Mouse (Mus musculus): Measurements from ENCODE around the gene Cdc45. TPM values are rescaled to one million over a fixed set of nuclear protein-coding genes. Genes with fewer than 3 reads are reported as not detected.

Cdc45 gene
- polyA plus RNA-seq, 1 experiment from 2014 or later, result 48.7 TPM

- Histone ChIP-seq H3K36me3 (ENCODE audit: control insufficient read depth, insufficient read depth, low read length) (0 out of 2 replicates have a peak, but pooled peaks cover under 1% of the 10 kb centered on the region), H3K4me3 (ENCODE audit: low read length) (peak overlapping the region; percentile 57), H3K9ac (ENCODE audit: low read length) (peak overlapping the region; percentile 70), H3K27ac (ENCODE audit: low read length) (peak overlapping the region; percentile 50; the same call in 1 of the 2 replicates), H3K9me3 (ENCODE audit: control insufficient read depth, low read length) (no peaks in the 10 kb centered on the region), H3K4me1 (replicated peaks; ENCODE audit: control insufficient read depth, insufficient read depth, low read length) (0 out of 2 replicates have a peak, but pooled peaks cover 2% of the 10 kb centered on the region), H3K27me3 (ENCODE audit: control insufficient read depth, insufficient read depth, low read depth, low read length) (peaks cover 39% of the 10 kb centered on the region), H3K4me2 (ENCODE audit: low read depth, low read length) (peak overlapping the region; percentile 70)
- WGBS, result 2% methylated on average over 80 of the region's 80 CpGs
- peak; percentile 46 for ATAC-seq (ENCODE audit: low read depth)
Measured at GRCm38 (mm10) chr16:18777101-18778080, 34.4 kb downstream of the Cdc45 start.

GRCm38 (mm10) chr16:18776556-18777100 lies 35.2 kb downstream of the Cdc45 start, which contains the start of gene Cldn5:
TSS of gene Cldn5 (plus strand) at chr16:18776847.
- H3K36me3 ChIP-seq (ENCODE audit: control insufficient read depth, insufficient read depth, low read length), result no peaks in the 10 kb centered on the region
- 6% methylated on average over 19 of the region's 19 CpGs for WGBS
- ATAC-seq (ENCODE audit: low read depth), result peak; percentile 74
- peak within 1 kb of the TSS; percentile 70 for H3K9ac ChIP-seq (ENCODE audit: low read length)
- H3K27me3 ChIP-seq (ENCODE audit: control insufficient read depth, insufficient read depth, low read depth, low read length), result peaks cover 39% of the 10 kb centered on the region
- no peaks in the 10 kb centered on the region for H3K9me3 ChIP-seq (ENCODE audit: control insufficient read depth, low read length)
- peak within 1 kb of the TSS; percentile 70 for H3K4me2 ChIP-seq (ENCODE audit: low read depth, low read length)
- peak within 1 kb of the TSS; percentile 57 for H3K4me3 ChIP-seq (ENCODE audit: low read length)
- 0 out of 2 replicates have a peak, but pooled peaks cover 2% of the 10 kb centered on the region for H3K4me1 ChIP-seq (replicated peaks; ENCODE audit: control insufficient read depth, insufficient read depth, low read length)
- peak within 1 kb of the TSS; percentile 81 for H3K27ac ChIP-seq (ENCODE audit: low read length)

GRCm38 (mm10) chr16:18775621-18776555 lies 35.9 kb downstream of the Cdc45 start:
- peak overlapping the region; percentile 53 for H3K4me2 ChIP-seq (ENCODE audit: low read depth, low read length)
- peak overlapping the region; percentile 35 for H3K4me3 ChIP-seq (ENCODE audit: low read length)
- ATAC-seq (ENCODE audit: low read depth), result peak; percentile 61
- 39% methylated on average over 18 of the region's 18 CpGs for WGBS
- peaks cover 39% of the 10 kb centered on the region for H3K27me3 ChIP-seq (ENCODE audit: control insufficient read depth, insufficient read depth, low read depth, low read length)
- no peaks in the 10 kb centered on the region for H3K36me3 ChIP-seq (ENCODE audit: control insufficient read depth, insufficient read depth, low read length)
- peak overlapping the region; percentile 44 for H3K9ac ChIP-seq (ENCODE audit: low read length)
- 0 out of 2 replicates have a peak, but pooled peaks cover 2% of the 10 kb centered on the region for H3K4me1 ChIP-seq (replicated peaks; ENCODE audit: control insufficient read depth, insufficient read depth, low read length)
- H3K9me3 ChIP-seq (ENCODE audit: control insufficient read depth, low read length), result no peaks in the 10 kb centered on the region
- H3K27ac ChIP-seq (ENCODE audit: low read length), result peak overlapping the region; percentile 81

- H3K9ac ChIP-seq (ENCODE audit: low read length), result no peak overlapping the region
- H3K4me3 ChIP-seq (ENCODE audit: low read length), result no peak overlapping the region
- H3K4me2 ChIP-seq (ENCODE audit: low read depth, low read length), result no peak overlapping the region
- H3K27ac ChIP-seq (ENCODE audit: low read length), result peak overlapping the region; percentile 30
- 19% methylated on average over 2 of the region's 2 CpGs for WGBS
- ATAC-seq (ENCODE audit: low read depth), result 0 out of 2 replicates have a peak, but pooled peaks have one; percentile 18
- peaks cover 39% of the 10 kb centered on the region for H3K27me3 ChIP-seq (ENCODE audit: control insufficient read depth, insufficient read depth, low read depth, low read length)
- no peaks in the 10 kb centered on the region for H3K9me3 ChIP-seq (ENCODE audit: control insufficient read depth, low read length)
- no peaks in the 10 kb centered on the region for H3K36me3 ChIP-seq (ENCODE audit: control insufficient read depth, insufficient read depth, low read length)
- 0 out of 2 replicates have a peak, but pooled peaks cover 2% of the 10 kb centered on the region for H3K4me1 ChIP-seq (replicated peaks; ENCODE audit: control insufficient read depth, insufficient read depth, low read length)
Measured at GRCm38 (mm10) chr16:18773936-18774335, 37.9 kb downstream of the Cdc45 start.

- Histone ChIP-seq H3K4me3 (ENCODE audit: low read length) (no peak overlapping the region), H3K4me1 (replicated peaks; ENCODE audit: control insufficient read depth, insufficient read depth, low read length) (no peaks in the 10 kb centered on the region), H3K27me3 (ENCODE audit: control insufficient read depth, insufficient read depth, low read depth, low read length) (no peaks in the 10 kb centered on the region), H3K4me2 (ENCODE audit: low read depth, low read length) (no peak overlapping the region), H3K9ac (ENCODE audit: low read length) (no peak overlapping the region), H3K27ac (ENCODE audit: low read length) (no peak overlapping the region), H3K9me3 (ENCODE audit: control insufficient read depth, low read length) (no peaks in the 10 kb centered on the region), H3K36me3 (ENCODE audit: control insufficient read depth, insufficient read depth, low read length) (no peaks in the 10 kb centered on the region)
- WGBS, result 76% methylated on average over 1 of the region's 1 CpGs
- no peak for ATAC-seq (ENCODE audit: low read depth)
Measured at GRCm38 (mm10) chr16:18769501-18769900, 42.3 kb downstream of the Cdc45 start.

GRCm38 (mm10) chr16:18766390-18766789 lies 45.4 kb downstream of the Cdc45 start:
- Histone ChIP-seq H3K4me3 (ENCODE audit: low read length) (no peak overlapping the region), H3K27me3 (ENCODE audit: control insufficient read depth, insufficient read depth, low read depth, low read length) (no peaks in the 10 kb centered on the region), H3K4me1 (replicated peaks; ENCODE audit: control insufficient read depth, insufficient read depth, low read length) (no peaks in the 10 kb centered on the region), H3K36me3 (ENCODE audit: control insufficient read depth, insufficient read depth, low read length) (no peaks in the 10 kb centered on the region), H3K4me2 (ENCODE audit: low read depth, low read length) (no peak overlapping the region), H3K9ac (ENCODE audit: low read length) (no peak overlapping the region), H3K27ac (ENCODE audit: low read length) (no peak overlapping the region; the same call in 1 of the 2 replicates), H3K9me3 (ENCODE audit: control insufficient read depth, low read length) (no peaks in the 10 kb centered on the region)
- 51% methylated on average over 4 of the region's 4 CpGs for WGBS
- ATAC-seq (ENCODE audit: low read depth), result no peak

- Histone ChIP-seq H3K4me2 (ENCODE audit: low read depth, low read length) (no peak overlapping the region), H3K9me3 (ENCODE audit: control insufficient read depth, low read length) (no peaks in the 10 kb centered on the region), H3K27ac (ENCODE audit: low read length) (no peak overlapping the region), H3K4me1 (replicated peaks; ENCODE audit: control insufficient read depth, insufficient read depth, low read length) (no peaks in the 10 kb centered on the region), H3K4me3 (ENCODE audit: low read length) (no peak overlapping the region), H3K36me3 (ENCODE audit: control insufficient read depth, insufficient read depth, low read length) (no peaks in the 10 kb centered on the region), H3K27me3 (ENCODE audit: control insufficient read depth, insufficient read depth, low read depth, low read length) (no peaks in the 10 kb centered on the region), H3K9ac (ENCODE audit: low read length) (no peak overlapping the region)
- WGBS, result 63% methylated on average over 3 of the region's 3 CpGs
- ATAC-seq (ENCODE audit: low read depth), result no peak
Measured at GRCm38 (mm10) chr16:18762960-18763359, 48.8 kb downstream of the Cdc45 start.

GRCm38 (mm10) chr16:18761734-18762133 lies 50.1 kb downstream of the Cdc45 start:
- no peak overlapping the region for H3K27ac ChIP-seq (ENCODE audit: low read length)
- no peaks in the 10 kb centered on the region for H3K27me3 ChIP-seq (ENCODE audit: control insufficient read depth, insufficient read depth, low read depth, low read length)
- no peaks in the 10 kb centered on the region for H3K9me3 ChIP-seq (ENCODE audit: control insufficient read depth, low read length)
- H3K36me3 ChIP-seq (ENCODE audit: control insufficient read depth, insufficient read depth, low read length), result no peaks in the 10 kb centered on the region
- peak; percentile 47; the same call in 1 of the 2 replicates for ATAC-seq (ENCODE audit: low read depth)
- 84% methylated on average over 4 of the region's 4 CpGs for WGBS
- no peak overlapping the region for H3K9ac ChIP-seq (ENCODE audit: low read length)
- H3K4me1 ChIP-seq (replicated peaks; ENCODE audit: control insufficient read depth, insufficient read depth, low read length), result no peaks in the 10 kb centered on the region
- no peak overlapping the region for H3K4me3 ChIP-seq (ENCODE audit: low read length)
- H3K4me2 ChIP-seq (ENCODE audit: low read depth, low read length), result no peak overlapping the region

Data from lung, embryonic 16.5 days (tissue).